Mouse (Mus musculus) c-Kit-positive CD71-positive TER-119-positive erythroid progenitor cells, embryonic 14.5 days (primary cell): ENCODE measurements around the gene Arpp19.

Experiments
- DNase-seq: peaks from one replicate; pipeline ENCODE4 v3.0.0-alpha.2; 2013; ENCODE audit warnings: low spot score

Gene Arpp19

GRCm38 (mm10) chr9:75037451-75038356, at the start of gene Arpp19:
TSS of gene Arpp19 (plus strand) at chr9:75037614.
- DNase-seq: peak; percentile 62

- DNase-seq: no peak
Measured at GRCm38 (mm10) chr9:74988893-74989460, 48.4 kb upstream of the Arpp19 start.

DNA sequence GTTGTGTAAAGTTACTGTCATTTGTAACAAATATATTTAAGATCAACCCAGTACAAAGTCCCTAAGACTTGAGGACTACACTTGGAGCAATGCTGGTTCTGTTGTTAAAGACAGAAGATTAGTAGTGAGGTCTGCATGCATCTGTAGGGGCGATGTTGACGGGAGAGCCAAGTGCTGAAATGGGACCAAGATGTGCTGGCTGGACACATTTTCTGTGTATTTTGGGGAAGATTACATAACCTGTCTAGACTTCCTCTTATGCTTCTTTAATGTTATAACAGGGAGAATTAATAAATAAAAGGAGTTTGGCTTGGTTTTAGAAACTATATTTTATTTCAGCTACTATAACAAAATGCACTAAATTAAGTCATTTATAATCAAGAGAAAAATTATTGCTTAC, 47.4 kb upstream of the Arpp19 start:
- no peak for DNase-seq

- no peak for DNase-seq
Measured at GRCm38 (mm10) chr9:74994611-74995257, 42.7 kb upstream of the Arpp19 start.

- no peak for DNase-seq
Measured at GRCm38 (mm10) chr9:74996349-74996748, 41.1 kb upstream of the Arpp19 start.

DNA sequence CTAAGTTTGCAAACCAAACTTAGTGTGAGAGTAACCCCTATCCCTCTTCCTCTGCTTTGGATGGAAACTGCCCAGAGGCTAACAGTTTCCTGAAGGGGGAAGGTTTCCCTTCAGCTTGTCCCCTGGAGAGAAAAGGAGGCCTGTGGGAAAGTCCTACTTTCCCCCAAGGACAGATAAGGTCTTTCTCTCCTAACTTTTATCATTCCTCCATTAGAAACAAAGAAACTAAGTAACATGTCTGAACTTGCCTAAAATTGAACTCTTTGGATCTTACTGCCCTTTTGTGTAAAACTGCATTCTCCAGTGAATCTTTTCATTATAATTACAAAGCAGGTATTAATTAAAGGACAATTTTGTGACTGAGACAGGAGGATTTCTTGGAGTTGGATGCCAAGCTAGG, 39.4 kb upstream of the Arpp19 start:
- DNase-seq: no peak

- DNase-seq: no peak
Measured at GRCm38 (mm10) chr9:75001006-75001405, 36.4 kb upstream of the Arpp19 start.

DNA sequence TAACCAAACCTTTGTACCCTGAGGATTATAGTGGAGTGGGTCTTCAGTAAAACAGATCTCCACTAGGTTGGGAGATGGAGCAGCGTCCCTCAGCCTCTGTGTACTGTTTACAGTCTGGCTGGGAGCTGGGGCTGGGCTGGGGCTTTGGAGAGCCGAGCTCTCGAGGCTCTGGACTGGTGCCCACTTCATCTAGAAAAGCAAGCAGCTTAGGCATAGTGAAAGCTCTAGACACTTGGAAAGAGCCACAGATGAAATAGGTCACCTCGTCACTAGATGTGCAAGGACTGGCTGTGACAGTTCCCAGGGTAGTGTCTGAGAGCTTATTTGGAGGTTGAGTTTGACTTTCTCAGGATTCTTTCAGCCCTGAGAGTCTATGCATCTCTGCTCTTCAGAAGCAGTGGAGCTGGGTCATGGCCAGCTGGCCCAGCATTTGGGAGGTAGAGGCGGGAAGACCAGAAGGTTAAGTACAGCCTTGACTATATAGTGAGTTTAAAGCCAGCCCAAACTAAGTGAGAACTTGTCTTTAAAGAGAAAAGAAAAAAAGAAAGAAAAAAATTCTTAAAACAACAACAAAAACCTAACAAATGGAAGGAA, 35.7 kb upstream of the Arpp19 start:
- DNase-seq: no peak

DNA sequence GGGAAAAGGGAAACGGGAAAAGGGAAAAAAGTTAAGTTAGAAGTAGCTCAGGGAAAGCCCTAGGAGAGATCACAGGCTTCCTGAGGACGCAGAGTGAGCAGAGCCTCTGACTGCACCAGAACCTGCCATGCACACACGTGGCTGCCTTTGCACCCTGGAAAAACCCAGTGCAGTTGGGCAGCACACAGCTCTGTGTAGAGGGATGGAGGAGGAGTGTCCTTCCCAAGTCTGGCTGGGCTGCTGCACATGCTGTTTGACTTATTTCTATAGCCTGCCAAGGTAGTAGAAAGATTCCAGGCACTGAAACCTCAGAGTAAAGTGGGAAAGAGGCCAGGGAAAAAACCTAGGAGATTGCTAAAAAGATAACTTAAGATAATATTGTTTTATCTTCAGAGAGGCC, 35.2 kb upstream of the Arpp19 start:
- no peak for DNase-seq

GRCm38 (mm10) chr9:75004203-75004602, 33.2 kb upstream of the Arpp19 start:
- no peak for DNase-seq

- peak; percentile 28 for DNase-seq
Measured at GRCm38 (mm10) chr9:75016591-75016990, 20.8 kb upstream of the Arpp19 start.

- no peak for DNase-seq
Measured at GRCm38 (mm10) chr9:75019181-75019580, 18.2 kb upstream of the Arpp19 start.

DNA sequence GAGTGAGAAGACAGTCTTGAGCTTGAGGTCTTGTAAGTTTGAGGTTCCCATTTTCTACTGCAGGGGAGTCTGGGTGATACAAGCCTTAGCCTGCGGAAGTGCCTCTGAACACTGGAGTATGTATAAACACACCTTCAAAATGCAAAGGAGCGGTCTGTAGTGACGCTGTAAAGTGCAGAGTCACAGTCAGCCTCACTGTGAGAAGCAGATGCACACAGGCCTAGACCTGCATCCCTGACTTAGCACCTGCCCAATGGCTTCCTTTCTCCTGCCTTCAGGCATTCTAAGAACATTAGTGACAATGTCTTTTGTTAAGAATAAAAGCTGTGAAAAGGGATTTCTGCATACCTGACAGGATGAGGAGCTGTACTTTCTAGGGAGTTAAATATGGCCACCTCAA, 17.8 kb upstream of the Arpp19 start:
- no peak for DNase-seq

GRCm38 (mm10) chr9:75020561-75020960, 16.9 kb upstream of the Arpp19 start:
- no peak for DNase-seq

DNA sequence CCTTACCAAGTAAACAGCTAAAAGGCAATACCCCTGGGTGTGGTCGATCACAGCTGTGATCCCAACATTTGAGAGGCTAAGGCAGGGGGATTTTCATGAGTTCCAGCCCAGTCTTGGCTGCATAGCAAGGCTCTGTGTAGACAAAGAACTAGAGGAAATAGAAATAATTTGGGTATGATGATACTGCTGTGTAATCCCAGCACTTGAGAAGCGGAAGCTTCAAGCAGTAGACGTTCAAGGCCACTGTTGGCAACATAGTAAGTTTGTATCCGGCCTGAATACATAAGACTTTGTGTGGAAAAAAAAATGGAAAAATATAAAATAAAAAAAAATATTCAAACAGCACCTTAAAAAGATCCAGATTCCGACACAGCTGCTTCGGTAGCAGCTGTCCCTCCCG, 14.9 kb upstream of the Arpp19 start:
- DNase-seq: no peak

DNA sequence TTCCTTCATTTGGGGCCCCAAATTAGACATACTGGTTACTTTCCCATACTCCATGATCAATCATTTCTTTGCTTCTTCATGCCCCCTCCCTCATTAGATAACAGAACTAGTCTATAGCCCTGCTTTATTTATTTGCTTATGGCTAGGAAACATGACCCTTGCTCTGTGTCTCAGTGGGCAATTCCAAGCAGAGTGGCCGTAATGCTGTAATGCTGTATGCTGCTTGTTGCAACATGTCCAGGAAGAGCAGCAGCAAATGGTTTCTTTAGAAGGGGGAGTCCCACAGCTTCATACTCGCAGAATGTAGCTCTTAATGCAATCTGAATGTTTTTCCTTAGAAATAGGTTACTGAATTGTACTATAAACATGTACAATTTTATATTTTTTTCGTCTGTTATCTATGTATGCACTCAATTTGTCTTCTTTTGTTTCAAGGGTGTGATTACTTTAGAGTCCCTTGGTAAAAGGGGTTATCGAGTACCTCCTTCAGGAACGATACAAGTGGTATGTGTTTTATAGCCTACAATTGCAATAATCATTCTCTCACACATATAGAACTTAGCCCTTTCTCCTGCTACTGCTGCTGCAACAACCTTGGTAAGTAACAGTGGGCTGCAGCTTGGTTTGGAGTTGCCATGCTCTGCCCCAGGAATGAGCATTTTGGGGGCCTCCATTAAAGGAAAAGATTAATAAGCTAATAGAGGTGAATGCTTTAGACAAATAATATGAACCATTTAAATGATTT, 14.1 kb upstream of the Arpp19 start:
- no peak for DNase-seq

DNA sequence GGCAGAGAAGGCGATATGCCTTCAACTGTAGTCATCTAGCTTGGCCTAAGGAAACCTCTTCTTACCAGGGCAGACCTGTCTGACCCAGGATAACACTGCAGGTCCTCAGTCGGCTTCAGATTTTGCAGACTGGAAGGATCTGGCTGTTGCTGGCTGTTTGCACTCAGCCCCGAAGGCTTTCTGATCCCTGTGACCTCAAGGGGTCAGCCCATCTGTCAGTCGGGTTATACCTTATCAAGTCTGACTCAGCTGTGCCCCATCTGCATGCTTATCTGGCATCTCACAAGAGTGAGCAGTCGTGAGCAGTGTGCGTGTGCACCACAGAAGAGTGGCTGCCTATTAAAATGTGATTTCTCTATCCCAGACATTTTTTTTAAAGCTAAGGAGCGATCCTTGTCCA, 13.3 kb upstream of the Arpp19 start:
- DNase-seq: peak; percentile 36

GRCm38 (mm10) chr9:75025689-75026088, 11.7 kb upstream of the Arpp19 start:
- DNase-seq: no peak

GRCm38 (mm10) chr9:75032408-75032807, 5.0 kb upstream of the Arpp19 start:
- no peak for DNase-seq

GRCm38 (mm10) chr9:75033141-75033540, 4.3 kb upstream of the Arpp19 start:
- no peak for DNase-seq

DNA sequence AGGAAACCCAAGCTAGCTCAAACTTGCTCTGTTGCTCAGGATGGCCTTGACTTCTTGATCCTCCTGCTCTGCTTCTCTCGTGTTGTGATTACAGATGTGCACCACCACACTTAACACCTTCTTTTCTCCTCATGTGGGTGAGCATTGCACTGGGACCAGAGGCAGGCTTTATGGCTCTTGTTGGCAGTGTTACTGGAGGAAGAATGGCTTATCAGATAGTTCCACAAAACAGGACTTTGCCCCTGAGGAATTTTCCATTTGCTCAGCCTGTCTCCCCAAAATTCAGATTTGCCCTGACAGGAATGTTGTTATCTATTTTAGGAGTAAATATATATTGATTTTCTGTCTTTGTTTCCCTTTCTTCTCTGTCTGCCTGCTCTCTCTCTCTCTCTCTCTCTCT, 2.7 kb upstream of the Arpp19 start:
- no peak for DNase-seq

GRCm38 (mm10) chr9:75035944-75036343, 1.5 kb upstream of the Arpp19 start:
- DNase-seq: no peak
